Mouse (Mus musculus): Measurements from ENCODE around the gene Rnaset2b.
"Not testable (repeated sequence)": the region's sequence is repeated elsewhere in the genome, so short reads cannot be mapped to it uniquely, and the experiment has no call there.

- TF ChIP-seq CTCF (IDR thresholded peaks at IDR 0.05; ENCODE audit: extremely low read depth, insufficient read length, insufficient replicate concordance, low read depth, low read length); POLR2A (IDR thresholded peaks at IDR 0.05; ENCODE audit: low read depth, low read length): not testable (repeated sequence)
Observed at GRCm38 (mm10) chr17:6980144-6980543, 9.7 kb downstream of the Rnaset2b start.

All from small intestine, adult 2 months (tissue).